Mouse (Mus musculus) liver, adult 2 months (tissue): ENCODE results near the gene Eef2k. TPM values are rescaled to one million over a fixed set of nuclear protein-coding genes. Genes with fewer than 3 reads are reported as not detected.
"Not testable (repeated sequence)": the region's sequence is repeated elsewhere in the genome, so short reads cannot be mapped to it uniquely, and the experiment has no call there.

ENCODE experiments used
- DNase-seq: peaks from one replicate; pipeline ENCODE4 v3.0.0-alpha.2; 2011; ENCODE audit warnings: low read depth, low spot score; ENCODE audit errors: extremely low read depth
- H3K27ac ChIP-seq: fragments of 200-500 bp; replicated peaks from 2 replicates; pipeline ENCODE4 v1.5.1; 2012; ENCODE audit warnings: low read depth, mild to moderate bottlenecking, control low read depth, inconsistent platforms, low read length; ENCODE audit not compliant: insufficient read depth
- H3K27me3 ChIP-seq: fragments of 200-500 bp; 2 replicates; pipeline ENCODE4 v1.6.1; 2012; ENCODE audit warnings: mild to moderate bottlenecking, moderate library complexity, low read length, inconsistent platforms; ENCODE audit not compliant: control insufficient read depth, insufficient read depth
- H3K36me3 ChIP-seq: fragments of 200-500 bp; 2 replicates; pipeline ENCODE4 v1.6.1; 2012; ENCODE audit warnings: low read length, inconsistent platforms; ENCODE audit not compliant: control insufficient read depth, insufficient read depth
- H3K4me1 ChIP-seq: fragments of 200-500 bp; 2 replicates; pipeline ENCODE4 v1.6.1; 2011; ENCODE audit warnings: low read length; ENCODE audit not compliant: control insufficient read depth, insufficient read depth
- H3K4me3 ChIP-seq: fragments of 200-500 bp; 2 replicates; pipeline ENCODE4 v1.5.1; 2011; ENCODE audit warnings: low read depth, mild to moderate bottlenecking, control low read depth, low read length, moderate library complexity; ENCODE audit not compliant: insufficient read depth
- H3K79me2 ChIP-seq: fragments of 200-500 bp; 2 replicates; pipeline ENCODE4 v1.6.1; 2012; ENCODE audit warnings: inconsistent platforms, mild to moderate bottlenecking, low read length, moderate library complexity; ENCODE audit not compliant: control insufficient read depth, insufficient read depth
- H3K9ac ChIP-seq: fragments of 200-500 bp; 2 replicates; pipeline ENCODE4 v1.6.1; 2012; ENCODE audit warnings: low read depth, mild to moderate bottlenecking, control low read depth, inconsistent platforms, low read length
- CTCF ChIP-seq: fragments of 200-500 bp; IDR thresholded peaks from 2 replicates; pipeline ENCODE4 v1.5.1; 2011; ENCODE audit warnings: low read depth, low read length, control low read depth
- POLR2A ChIP-seq: fragments of 200-500 bp; IDR thresholded peaks from 2 replicates; pipeline ENCODE4 v1.6.1; 2011; ENCODE audit warnings: low read length, control low read depth; ENCODE audit not compliant: insufficient read depth; ENCODE audit errors: extremely low read depth
- WGBS: fragments of 180-500 bp; shearing (Covaris S2); methylation state at CpG from one replicate; pipeline ENCODE4 v1.1.7; 2018; 5-methylcytosine and 5-hydroxymethylcytosine counted together
- polyA plus RNA-seq: library from polyadenylated mRNA; depleted of rRNA; stranded (reverse); fragments of >200 nt; gene quantifications from 2 replicates; pipeline ENCODE4 v1.2.3, GENCODE M21; 2012; rRNA removed
- total RNA-seq: library from RNA; depleted of rRNA; stranded (reverse); fragments of >200 nt; gene quantifications from 2 replicates; pipeline ENCODE4 v1.2.3, GENCODE M21; 2014; rRNA removed

Eef2k gene
- total and polyA plus RNA-seq, 2 experiments: 6.5 to 7.4 TPM

DNA sequence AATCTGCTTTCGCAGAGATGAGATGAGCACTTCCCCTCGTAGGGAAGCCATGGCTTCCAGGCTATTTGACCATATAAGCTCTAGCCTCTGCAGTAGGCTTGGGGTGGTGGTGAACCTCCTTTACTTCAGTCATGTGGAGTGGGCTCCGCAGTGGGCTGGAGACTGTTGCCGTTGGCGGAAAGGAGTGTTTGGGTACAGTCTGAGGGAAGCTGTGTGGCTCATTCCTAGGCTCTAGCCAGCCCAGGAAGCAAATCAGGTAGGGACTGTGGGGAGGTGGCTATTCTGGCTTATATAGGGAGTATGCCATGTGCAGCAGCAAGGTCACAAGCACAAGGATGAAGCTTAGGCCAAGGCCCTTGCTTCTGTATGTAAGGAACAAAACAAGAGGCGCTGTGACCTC lies 98.6 kb downstream of the Eef2k start:
- H3K36me3 ChIP-seq: peaks cover 48% of the 10 kb centered on the region
- no peak overlapping the region for H3K4me3 ChIP-seq
- no peak overlapping the region for H3K9ac ChIP-seq
- H3K27me3 ChIP-seq: no peaks in the 10 kb centered on the region
- H3K27ac ChIP-seq: no peak overlapping the region
- no peaks in the 10 kb centered on the region for H3K4me1 ChIP-seq
- no peaks in the 10 kb centered on the region for H3K79me2 ChIP-seq
- no peak for DNase-seq
- 93% methylated on average over 6 of the region's 6 CpGs for WGBS
- TF ChIP-seq POLR2A (no peak), CTCF (no peak)

DNA sequence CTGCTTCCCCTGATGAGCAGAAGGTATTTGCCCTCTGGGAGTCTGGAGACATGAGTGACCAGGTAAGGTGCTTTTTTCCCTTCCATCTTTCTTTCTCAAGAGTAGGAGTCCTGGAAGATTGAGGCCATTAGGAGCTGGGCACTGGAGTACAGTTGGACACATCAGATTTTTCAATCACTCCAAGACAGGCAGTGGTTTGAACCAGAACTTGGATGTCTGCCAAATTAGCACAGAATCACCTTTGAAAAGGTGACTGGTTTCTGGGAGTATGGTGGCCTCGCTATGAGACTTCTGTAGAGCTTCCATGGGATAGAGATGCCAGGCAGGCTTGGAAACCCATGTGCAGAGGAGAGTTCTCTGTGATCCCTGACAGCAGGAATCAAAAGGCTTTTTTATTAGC lies 99.9 kb downstream of the Eef2k start:
- no peak for TF ChIP-seq CTCF
- no peak for TF ChIP-seq POLR2A
- H3K4me3 ChIP-seq: no peak overlapping the region
- WGBS: 84% methylated on average over 1 of the region's 1 CpGs

DNA sequence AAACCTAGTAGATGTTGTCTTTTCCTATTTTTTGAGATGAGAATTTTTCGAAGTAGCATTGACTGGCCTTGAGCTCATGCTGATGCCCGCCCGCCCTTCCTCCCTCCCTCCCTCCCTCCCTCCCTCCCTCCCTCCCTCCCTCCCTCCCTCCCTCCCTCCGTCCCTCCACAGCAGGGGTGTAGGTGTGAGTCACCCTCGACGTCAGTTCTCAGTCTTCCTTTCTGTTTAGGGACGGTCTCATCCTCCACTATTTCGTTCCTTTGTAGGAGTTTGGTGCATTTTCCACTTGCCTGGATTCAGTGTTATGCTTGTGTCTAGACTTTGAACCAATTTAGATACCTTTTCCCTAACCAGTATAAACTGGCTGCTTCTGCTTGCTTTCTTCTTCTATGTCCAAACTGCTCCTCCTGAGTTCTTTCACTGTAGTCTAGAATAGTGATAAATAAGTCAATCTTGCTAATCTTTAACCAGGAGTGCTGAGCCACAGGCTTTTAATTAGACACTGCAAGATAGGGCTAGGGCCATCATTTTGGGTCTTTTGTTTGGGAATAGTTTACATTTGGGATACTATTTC lies 101.4 kb downstream of the Eef2k start:
- Histone ChIP-seq H3K27ac (no peak overlapping the region), H3K9ac (no peak overlapping the region), H3K27me3 (no peaks in the 10 kb centered on the region), H3K4me1 (no peaks in the 10 kb centered on the region), H3K36me3 (peaks cover 36% of the 10 kb centered on the region), H3K79me2 (no peaks in the 10 kb centered on the region), H3K4me3 (no peak overlapping the region)
- no peak for DNase-seq
- TF ChIP-seq POLR2A (no peak), CTCF (no peak)
- WGBS: 64% methylated on average over 7 of the region's 8 CpGs

More for the DNA sequence above, 99.9 kb downstream of the Eef2k start:
- Histone ChIP-seq H3K27ac (no peak overlapping the region), H3K79me2 (no peaks in the 10 kb centered on the region), H3K36me3 (peaks cover 38% of the 10 kb centered on the region), H3K4me1 (no peaks in the 10 kb centered on the region), H3K27me3 (no peaks in the 10 kb centered on the region), H3K9ac (no peak overlapping the region)
- DNase-seq: no peak

DNA sequence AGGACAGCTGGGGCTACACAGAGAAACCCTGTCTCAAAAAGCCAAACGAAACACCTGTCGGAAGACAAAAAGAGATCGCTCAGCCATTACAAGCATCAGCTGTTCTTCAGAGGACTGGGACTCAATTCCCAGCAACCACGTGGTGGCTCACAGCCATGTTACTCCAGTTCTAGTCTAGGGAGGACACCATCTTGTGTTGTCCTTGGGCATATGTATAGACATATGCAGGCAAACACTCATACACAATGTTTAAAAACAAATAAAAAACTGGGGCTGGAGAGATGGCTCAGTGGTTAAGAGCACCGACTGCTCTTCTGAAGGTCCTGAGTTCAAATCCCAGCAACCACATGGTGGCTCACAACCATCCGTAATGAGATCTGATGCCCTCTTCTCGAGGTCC lies 111.0 kb downstream of the Eef2k start:
- not testable (repeated sequence) for H3K4me3 ChIP-seq, DNase-seq, H3K79me2 ChIP-seq, H3K9ac ChIP-seq, H3K27me3 ChIP-seq, H3K27ac ChIP-seq, H3K4me1 ChIP-seq, H3K36me3 ChIP-seq
- 84% methylated on average over 7 of the region's 7 CpGs for WGBS

Other genes starting within 250 kb of the Eef2k start
- 275 and 293 TPM in 2 replicates for gene Uqcrc2, start 207.7 kb upstream of the Eef2k start, total RNA-seq
- gene Uqcrc2, start 207.7 kb upstream of the Eef2k start, polyA plus RNA-seq: 89.6 and 90.8 TPM in 2 replicates
- not detected in 2 replicates for gene Pdzd9, start 172.5 kb upstream of the Eef2k start, total RNA-seq
- gene Pdzd9, start 172.5 kb upstream of the Eef2k start, polyA plus RNA-seq: not detected in 2 replicates
- 9.7 and 13.6 TPM in 2 replicates for gene Mosmo, start 165.2 kb upstream of the Eef2k start, total RNA-seq
- 15.9 and 16.2 TPM in 2 replicates for gene Mosmo, start 165.2 kb upstream of the Eef2k start, polyA plus RNA-seq
- gene Vwa3a, start 103.5 kb upstream of the Eef2k start, total RNA-seq: under 0.01 TPM in 1 of 2 replicates, not detected in the other
- gene Vwa3a, start 103.5 kb upstream of the Eef2k start, polyA plus RNA-seq: not detected in 2 replicates
- not detected in 2 replicates for gene Gm5737, start 30.5 kb upstream of the Eef2k start, total RNA-seq
- not detected in 2 replicates for gene Gm5737, start 30.5 kb upstream of the Eef2k start, polyA plus RNA-seq
- 4.7 and 6.7 TPM in 2 replicates for gene Polr3e, start 74.9 kb downstream of the Eef2k start, total RNA-seq
- 6.6 and 8.7 TPM in 2 replicates for gene Polr3e, start 74.9 kb downstream of the Eef2k start, polyA plus RNA-seq
- 0.74 and 0.87 TPM in 2 replicates for gene Cdr2, start 139.5 kb downstream of the Eef2k start, total RNA-seq
- 0.45 and 0.49 TPM in 2 replicates for gene Cdr2, start 139.5 kb downstream of the Eef2k start, polyA plus RNA-seq
- gene Mfsd13b, start 139.7 kb downstream of the Eef2k start, total RNA-seq: not detected in 2 replicates
- gene Mfsd13b, start 139.7 kb downstream of the Eef2k start, polyA plus RNA-seq: not detected in 2 replicates
- gene Mettl9, start 191.6 kb downstream of the Eef2k start, total RNA-seq: 37.9 and 41.4 TPM in 2 replicates
- 13.8 and 18.8 TPM in 2 replicates for gene Mettl9, start 191.6 kb downstream of the Eef2k start, polyA plus RNA-seq
- 3.2 and 4.0 TPM in 2 replicates for gene Igsf6, start 231.7 kb downstream of the Eef2k start, total RNA-seq
- gene Igsf6, start 231.7 kb downstream of the Eef2k start, polyA plus RNA-seq: 0.41 and 0.82 TPM in 2 replicates
- gene Otoa, start 238.8 kb downstream of the Eef2k start, total RNA-seq: 0.09 TPM in 1 of 2 replicates, not detected in the other
- gene Otoa, start 238.8 kb downstream of the Eef2k start, polyA plus RNA-seq: 0.02 TPM in 1 of 2 replicates, not detected in the other